Mouse (Mus musculus) E14TG2a.4 (cell line): ENCODE data around the gene Pdap1.
"Not testable (repeated sequence)": the region's sequence is repeated elsewhere in the genome, so short reads cannot be mapped to it uniquely, and the experiment has no call there.

ENCODE experiments used
- H3K27me3 ChIP-seq: 2 replicates; pipeline ENCODE4 v1.6.1; 2014; ENCODE audit warnings: low read length, control low read depth; ENCODE audit not compliant: insufficient read depth
- H3K36me3 ChIP-seq: 2 replicates; pipeline ENCODE4 v1.6.1; 2014; ENCODE audit warnings: low read length, control low read depth; ENCODE audit not compliant: insufficient read depth
- H3K4me1 ChIP-seq: replicated peaks from 2 replicates; pipeline ENCODE4 v1.6.1; 2014; ENCODE audit warnings: low read depth, low read length, control low read depth
- H3K4me3 ChIP-seq: replicated peaks from 2 replicates; pipeline ENCODE4 v1.5.1; 2014; ENCODE audit warnings: mild to moderate bottlenecking, low read length
- H3K9me3 ChIP-seq: 2 replicates; pipeline ENCODE4 v1.6.1; 2014; ENCODE audit warnings: low read length, control low read depth
- CTCF ChIP-seq: conservative IDR thresholded peaks from 2 replicates; pipeline ENCODE4 v1.5.1; 2014; ENCODE audit warnings: low read length
- NANOG ChIP-seq: IDR thresholded peaks from 2 replicates; pipeline ENCODE4 v1.6.1; 2014; ENCODE audit warnings: borderline replicate concordance, low read length, mixed read lengths
- POU5F1 ChIP-seq: IDR thresholded peaks from 2 replicates; pipeline ENCODE4 v1.6.1; 2014; ENCODE audit warnings: low read length, borderline replicate concordance

Pdap1 gene

DNA sequence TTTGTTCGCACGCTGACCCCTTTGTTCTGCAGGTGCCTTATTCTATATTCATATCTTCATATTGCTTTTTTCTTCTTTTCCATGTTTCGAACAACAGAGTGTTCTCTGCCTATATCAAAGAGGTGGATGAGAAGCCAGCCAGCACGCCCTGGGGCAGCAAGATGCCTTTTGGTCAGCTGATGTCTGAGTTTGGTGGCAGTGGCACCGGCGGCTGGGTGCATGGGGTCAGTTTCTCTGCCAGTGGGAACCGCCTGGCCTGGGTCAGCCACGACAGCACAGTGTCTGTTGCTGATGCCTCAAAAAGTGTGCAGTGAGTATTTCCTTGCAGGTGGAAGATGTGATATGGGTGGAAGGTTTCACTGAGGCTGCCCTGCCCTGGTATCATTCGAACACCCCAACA is 39.1 kb downstream of the Pdap1 start:
- H3K27me3 ChIP-seq = no peaks in the 10 kb centered on the region

DNA sequence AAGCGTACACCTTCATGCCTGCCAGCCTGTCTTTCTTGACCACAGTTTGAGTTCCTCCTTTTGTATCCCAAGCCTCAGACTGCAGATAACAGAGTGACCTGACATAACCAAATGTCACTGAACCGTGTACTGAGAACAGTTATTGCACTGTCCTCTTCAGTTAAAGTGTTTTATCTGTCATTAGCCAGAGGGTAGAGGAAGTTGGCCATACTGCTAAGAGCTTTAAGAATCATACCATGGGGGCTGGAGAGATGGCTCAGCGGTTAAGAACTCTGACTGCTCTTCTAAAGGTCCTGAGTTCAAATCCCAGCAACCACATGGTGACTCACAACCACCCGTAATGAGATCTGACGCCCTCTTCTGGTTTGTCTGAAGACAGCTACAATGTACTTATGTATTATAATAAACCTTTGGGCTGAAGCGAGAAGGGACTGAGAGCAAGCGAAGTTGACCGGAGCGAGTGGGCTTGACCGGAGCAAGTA is 41.7 kb downstream of the Pdap1 start:
- Histone ChIP-seq H3K36me3 (peaks cover 90% of the 10 kb centered on the region), H3K9me3 (no peaks in the 10 kb centered on the region), H3K27me3 (no peaks in the 10 kb centered on the region), H3K4me1 (peaks cover 15% of the 10 kb centered on the region), H3K4me3 (no peak overlapping the region)
- no peak for TF ChIP-seq POU5F1
- TF ChIP-seq NANOG = no peak
- no peak for TF ChIP-seq CTCF

More for the DNA sequence above, 39.1 kb downstream of the Pdap1 start:
- H3K4me3 ChIP-seq = no peak overlapping the region
- H3K4me1 ChIP-seq = peaks cover 12% of the 10 kb centered on the region
- H3K36me3 ChIP-seq = peaks cover 93% of the 10 kb centered on the region
- TF ChIP-seq CTCF (no peak), POU5F1 (no peak), NANOG (no peak)
- H3K9me3 ChIP-seq = no peaks in the 10 kb centered on the region

DNA sequence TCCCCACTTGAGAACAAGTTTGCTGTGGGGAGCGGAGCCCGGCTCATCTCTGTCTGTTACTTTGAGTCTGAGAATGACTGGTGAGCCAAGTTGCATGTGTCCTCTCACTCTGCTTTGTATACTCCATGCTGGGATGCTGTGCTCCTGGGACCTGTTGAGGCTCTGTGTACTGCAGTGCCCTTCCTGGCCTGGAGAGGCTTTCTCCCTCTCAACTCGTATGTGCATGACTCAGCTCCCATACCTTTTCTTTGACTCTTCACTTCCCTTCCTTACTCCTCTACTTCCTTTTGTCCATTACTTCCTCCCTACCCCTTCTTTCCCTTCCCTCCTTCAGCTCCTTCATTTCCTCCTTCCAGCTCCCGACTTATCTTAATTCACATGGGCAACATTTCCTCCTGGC is 43.8 kb downstream of the Pdap1 start:
- no peak overlapping the region for H3K4me3 ChIP-seq
- peaks cover 12% of the 10 kb centered on the region for H3K4me1 ChIP-seq
- peaks cover 91% of the 10 kb centered on the region for H3K36me3 ChIP-seq
- TF ChIP-seq NANOG = no peak
- no peak for TF ChIP-seq CTCF
- no peak for TF ChIP-seq POU5F1
- H3K9me3 ChIP-seq = no peaks in the 10 kb centered on the region
- no peaks in the 10 kb centered on the region for H3K27me3 ChIP-seq

DNA sequence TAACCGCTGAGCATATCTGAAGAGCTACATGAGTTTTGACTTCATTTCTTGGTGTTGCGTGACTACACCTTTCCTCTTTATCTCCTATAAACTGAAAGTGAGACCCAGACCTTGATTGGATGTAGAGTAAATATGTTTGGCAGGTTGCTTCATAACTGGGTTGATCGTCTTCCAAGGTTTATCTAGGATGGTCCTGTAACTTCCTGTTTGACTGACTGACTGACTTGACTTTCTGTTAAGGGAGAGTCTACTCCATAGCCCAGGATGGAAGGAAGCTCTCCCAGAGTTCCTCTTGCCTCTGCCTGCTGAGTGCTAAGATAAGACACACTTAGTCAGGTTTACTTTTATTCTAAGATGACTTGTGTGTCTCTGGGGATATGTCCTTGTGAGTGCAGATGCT is 50.2 kb downstream of the Pdap1 start:
- Histone ChIP-seq H3K27me3 (no peaks in the 10 kb centered on the region), H3K9me3 (no peaks in the 10 kb centered on the region), H3K4me1 (peaks cover 9% of the 10 kb centered on the region), H3K4me3 (no peak overlapping the region), H3K36me3 (peaks cover 42% of the 10 kb centered on the region)
- TF ChIP-seq CTCF (no peak), NANOG (no peak), POU5F1 (no peak)

DNA sequence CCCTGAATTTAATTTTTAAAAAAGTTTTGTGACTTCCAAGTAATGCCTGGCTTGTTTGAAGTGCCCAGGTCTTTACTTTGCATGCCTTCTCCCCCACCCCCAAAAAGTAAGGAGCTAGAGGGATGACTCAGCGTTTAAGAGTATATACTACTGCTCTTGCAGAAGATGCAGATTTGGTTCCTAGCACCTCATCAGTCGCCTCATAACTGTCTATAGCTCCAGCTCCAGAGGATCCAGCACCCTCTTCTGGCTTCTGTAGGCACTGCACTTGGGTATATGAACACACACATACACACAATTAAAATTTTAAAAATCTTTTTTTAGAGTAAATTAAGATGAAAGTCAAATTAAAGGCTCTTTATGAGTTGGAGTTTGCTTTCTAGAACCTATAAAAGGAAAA is 51.9 kb downstream of the Pdap1 start:
- TF ChIP-seq NANOG (no peak), POU5F1 (no peak), CTCF (peak; percentile 86)
- no peaks in the 10 kb centered on the region for H3K9me3 ChIP-seq
- no peak overlapping the region for H3K4me3 ChIP-seq
- H3K4me1 ChIP-seq = peaks cover 18% of the 10 kb centered on the region
- H3K36me3 ChIP-seq = peaks cover 27% of the 10 kb centered on the region
- no peaks in the 10 kb centered on the region for H3K27me3 ChIP-seq

DNA sequence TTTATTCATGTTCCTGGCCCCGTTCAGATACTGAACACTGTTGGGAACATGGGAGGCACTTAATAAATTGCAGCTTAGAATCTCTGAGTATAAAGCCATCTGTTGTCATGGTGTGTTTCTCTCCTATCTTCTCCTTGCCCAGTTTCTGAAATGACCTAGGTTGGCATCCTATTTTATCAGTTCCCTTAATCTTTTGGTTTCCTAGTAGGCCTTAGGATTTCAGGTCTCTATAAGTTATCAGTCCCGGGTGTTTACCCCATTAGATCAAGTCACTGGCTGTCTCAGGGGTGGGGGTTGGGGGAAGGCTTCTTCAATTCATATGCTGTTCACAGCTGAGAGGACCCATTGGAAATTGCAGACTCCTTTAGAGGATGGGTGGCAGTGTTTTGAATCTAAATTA is 55.2 kb downstream of the Pdap1 start:
- Histone ChIP-seq H3K4me1 (peaks cover 18% of the 10 kb centered on the region), H3K36me3 (0 out of 2 replicates have a peak, but pooled peaks cover 9% of the 10 kb centered on the region), H3K27me3 (no peaks in the 10 kb centered on the region), H3K9me3 (no peaks in the 10 kb centered on the region), H3K4me3 (no peak overlapping the region)
- TF ChIP-seq POU5F1 (no peak), CTCF (no peak), NANOG (no peak)

DNA sequence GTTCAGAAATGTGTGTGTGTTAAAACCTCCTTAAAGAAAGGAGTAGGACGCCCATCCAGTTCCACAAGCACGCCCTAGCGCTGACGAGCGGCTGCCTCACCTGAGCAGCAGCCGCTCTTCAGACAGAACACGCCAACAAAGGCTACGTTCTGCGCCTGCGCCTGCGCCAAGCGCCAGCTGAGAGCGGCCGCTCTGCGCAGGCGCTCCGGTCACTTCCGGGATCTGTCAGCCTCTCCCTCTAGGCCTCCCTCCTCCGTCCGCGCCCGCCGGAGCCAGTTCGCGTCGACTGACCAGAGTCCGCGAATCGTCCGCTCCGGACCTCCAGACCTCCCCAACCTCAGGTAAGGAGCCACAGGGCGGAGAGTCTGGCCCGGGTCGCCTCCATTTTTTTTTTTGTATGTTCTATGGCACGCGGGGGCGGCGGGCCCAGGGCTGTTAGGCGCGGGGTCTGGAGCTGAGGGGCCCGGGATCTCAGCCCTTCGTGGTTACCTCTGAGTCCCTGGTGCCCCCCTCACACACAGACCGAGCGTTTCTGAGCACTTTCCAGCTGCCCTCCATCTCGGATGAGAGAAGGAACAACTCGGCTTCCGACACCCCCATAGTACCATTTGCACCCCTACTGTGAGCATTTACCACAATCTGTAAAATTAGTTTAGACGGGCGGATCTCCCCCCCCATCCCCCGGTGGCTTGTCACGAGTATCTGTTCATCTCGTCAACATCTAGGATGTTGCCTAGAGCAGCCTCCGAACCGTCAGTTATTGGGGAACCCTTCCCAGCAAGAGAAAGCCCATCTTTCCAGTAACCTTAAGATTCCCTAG is 56.2 kb downstream of the Pdap1 start, which contains the start of the genes Arpc1a and Kpna7:
Gene Arpc1a, plus strand, starts transcription at position 199 of the 820 bp plus-strand sequence.
Gene Kpna7, minus strand, starts transcription at position 399 of the 820 bp plus-strand sequence.
- H3K27me3 ChIP-seq = no peaks in the 10 kb centered on the region
- 0 out of 2 replicates have a peak, but pooled peaks cover 4% of the 10 kb centered on the region for H3K36me3 ChIP-seq
- no peaks in the 10 kb centered on the region for H3K9me3 ChIP-seq
- TF ChIP-seq CTCF = no peak
- no peak for TF ChIP-seq NANOG
- no peak for TF ChIP-seq POU5F1
- H3K4me1 ChIP-seq = peaks cover 18% of the 10 kb centered on the region
- H3K4me3 ChIP-seq = peak within 1 kb of the TSS; percentile 90

DNA sequence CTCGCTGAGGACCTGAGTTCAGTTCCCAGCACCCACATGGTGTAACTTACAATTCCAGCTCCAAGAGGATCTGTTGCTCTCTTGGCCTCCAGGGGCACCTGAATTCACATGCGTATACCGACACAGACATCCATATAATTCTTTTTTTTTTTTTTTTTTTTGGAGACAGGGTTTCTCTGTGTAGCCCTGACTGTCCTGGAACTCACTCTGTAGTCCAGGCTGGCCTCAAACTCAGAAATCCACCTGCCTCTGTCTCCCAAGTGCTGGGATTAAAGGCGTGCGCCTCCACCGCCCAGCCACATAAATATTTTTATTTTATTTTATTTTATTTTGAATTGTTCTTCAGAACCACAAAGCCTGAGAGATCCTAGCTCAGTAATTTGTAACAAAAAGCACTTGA is 56.8 kb downstream of the Pdap1 start:
- H3K4me1 ChIP-seq = peaks cover 18% of the 10 kb centered on the region
- peak overlapping the region; percentile 90 for H3K4me3 ChIP-seq
- not testable (repeated sequence) for H3K36me3 ChIP-seq, H3K9me3 ChIP-seq, H3K27me3 ChIP-seq
